Mouse (Mus musculus) common myeloid progenitor, adult 5-6 weeks (primary cell): ENCODE measurements around the gene Tbr1. TPM values are rescaled to one million over a fixed set of nuclear protein-coding genes. Genes with fewer than 3 reads are reported as not detected.
A peak's percentile ranks its signal among the peaks of the same experiment; 100 is the strongest.

ENCODE experiments used
- ATAC-seq: replicated peaks from 2 replicates; pipeline ENCODE4 v1.8.0; 2016; ENCODE audit warnings: low read depth, mild to moderate bottlenecking, moderate TSS enrichment, inconsistent platforms; ENCODE audit not compliant: poor library complexity, severe bottlenecking
- total RNA-seq: library from RNA; stranded (forward); fragments of 200-1000, 187-1606 nt; gene quantifications from 2 replicates; pipeline ENCODE4 v1.2.3, GENCODE M21; 2017

Gene Tbr1
- total RNA-seq, 1 experiment from 2014 or later, result not detected

DNA sequence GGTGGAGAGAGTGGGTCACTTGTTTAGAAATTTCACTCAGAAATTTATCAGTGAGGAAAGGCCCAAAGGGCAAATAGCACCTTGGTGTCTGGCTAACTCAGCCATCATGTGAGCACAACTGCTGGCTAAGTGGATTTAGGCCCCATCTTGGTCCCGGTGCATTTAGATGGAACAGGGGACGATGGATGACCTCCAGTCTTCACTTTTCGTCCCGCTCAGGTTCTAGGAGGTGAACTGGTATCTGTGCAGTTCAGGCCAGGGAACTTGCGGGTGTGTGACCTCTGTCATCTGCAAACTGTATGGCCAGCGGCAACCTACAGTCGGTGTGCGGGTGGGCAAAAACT lies 8.4 kb downstream of the Tbr1 start:
- ATAC-seq, result no peak

- peak; percentile 23; the same call in 1 of the 2 replicates for ATAC-seq
Measured at GRCm38 (mm10) chr2:61811507-61812421, 9.0 kb downstream of the Tbr1 start.

DNA sequence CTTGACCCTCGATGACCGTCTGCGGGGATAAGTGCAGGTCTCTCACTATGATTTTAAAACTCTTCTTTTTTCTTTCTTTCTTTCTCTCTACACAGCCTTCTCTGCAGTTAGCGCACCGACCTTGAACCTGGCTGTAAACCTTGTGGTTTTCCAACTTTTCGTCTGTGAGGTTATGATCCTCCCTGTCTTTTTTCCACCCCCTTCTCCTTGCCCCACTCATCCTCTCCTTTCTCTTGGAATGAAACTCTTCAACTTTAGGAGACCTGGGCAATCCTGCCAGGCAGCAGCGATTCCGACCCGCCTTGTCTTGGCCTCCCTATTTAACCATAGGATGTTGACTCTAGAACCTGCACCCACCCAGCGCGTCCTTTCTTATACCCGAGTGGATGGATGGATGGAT lies 9.8 kb downstream of the Tbr1 start:
- ATAC-seq, result no peak

GRCm38 (mm10) chr2:61813106-61813505 lies 10.4 kb downstream of the Tbr1 start:
- ATAC-seq, result no peak

- ATAC-seq, result no peak
Measured at GRCm38 (mm10) chr2:61813521-61813920, 10.8 kb downstream of the Tbr1 start.

GRCm38 (mm10) chr2:61814548-61815473 lies 12.1 kb downstream of the Tbr1 start:
- peak; percentile 27; the same call in 1 of the 2 replicates for ATAC-seq

- ATAC-seq, result no peak; the same call in 1 of the 2 replicates
Measured at GRCm38 (mm10) chr2:61815583-61816313, 13.0 kb downstream of the Tbr1 start.

DNA sequence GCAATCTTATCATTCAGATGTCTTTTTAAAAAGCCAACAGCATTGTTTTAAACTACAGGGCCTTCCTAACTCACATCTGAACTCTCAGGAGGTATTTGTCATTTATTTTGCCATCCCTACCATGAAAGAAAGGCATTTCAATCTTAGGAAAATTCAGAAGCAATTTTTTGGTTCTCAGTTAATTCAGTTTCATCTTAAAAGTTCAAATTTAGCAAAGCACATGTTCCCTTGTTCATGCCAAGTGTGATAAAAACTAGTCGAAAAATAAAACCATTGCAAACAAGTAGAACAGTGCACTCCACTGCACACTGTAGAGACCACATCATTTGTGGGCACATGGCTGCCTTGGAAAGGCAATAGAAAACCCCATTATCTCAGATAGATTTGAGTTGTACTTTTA lies 15.5 kb downstream of the Tbr1 start:
- ATAC-seq, result no peak

DNA sequence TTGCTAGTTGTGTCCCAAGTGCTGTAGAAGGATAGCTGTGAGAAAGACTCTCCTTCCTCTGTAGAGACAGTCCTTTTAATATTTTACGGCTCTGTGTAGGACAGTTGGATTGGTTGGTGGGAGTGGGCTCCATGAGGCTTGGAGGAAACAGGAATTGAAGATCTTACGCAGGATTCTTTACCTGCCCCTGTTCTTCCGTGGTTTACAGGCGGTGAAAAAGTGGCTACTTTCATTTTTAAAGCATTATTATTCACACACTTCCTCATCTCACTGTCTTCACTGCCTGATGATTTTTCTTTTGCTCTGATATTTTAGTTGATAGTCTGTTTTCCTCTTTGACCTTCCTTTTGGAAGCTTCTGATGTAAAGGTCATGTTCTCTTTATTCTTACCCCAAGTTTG lies 17.5 kb downstream of the Tbr1 start:
- ATAC-seq, result peak; percentile 54; the same call in 1 of the 2 replicates

GRCm38 (mm10) chr2:61823426-61824140 lies 20.9 kb downstream of the Tbr1 start:
- ATAC-seq, result no peak

GRCm38 (mm10) chr2:61837243-61837806 lies 34.6 kb downstream of the Tbr1 start:
- no peak for ATAC-seq

Other genes with a start within 250 kb of the Tbr1 start
- gene Tank, start 224.3 kb upstream of the Tbr1 start, total RNA-seq, result 63.9 and 64.1 TPM in 2 replicates
- 174 and 181 TPM in 2 replicates for gene Psmd14, start 91.2 kb upstream of the Tbr1 start, total RNA-seq
- not detected in 2 replicates for gene Slc4a10, start 243.5 kb downstream of the Tbr1 start, total RNA-seq